Mouse (Mus musculus): Measurements from ENCODE around the gene Arntl. TPM values are rescaled to one million over a fixed set of nuclear protein-coding genes. Genes with fewer than 3 reads are reported as not detected.

Arntl gene
- 23.5 and 29.9 TPM in 2 replicates for total RNA-seq (2014; rRNA removed)
- 19.8 and 22.2 TPM in 2 replicates for polyA plus RNA-seq (2015; fragmentation: Nextera tagmentation; extraction: Ambion mirVana)

GRCm38 (mm10) chr7:113206644-113207470, at the start of gene Arntl:
Arntl (plus strand) TSS chr7:113207465.
- Histone ChIP-seq H3K4me3 (ENCODE audit: low read length) (peak within 1 kb of the TSS; percentile 96), H3K27me3 (ENCODE audit: insufficient read depth, low read length) (no peaks in the 10 kb centered on the region), H3K9me3 (ENCODE audit: low read length) (no peaks in the 10 kb centered on the region), H3K4me1 (ENCODE audit: insufficient read depth, low read length) (peaks cover 32% of the 10 kb centered on the region), H3K4me2 (ENCODE audit: low read depth, low read length) (peak within 1 kb of the TSS; percentile 80), H3K9ac (replicated peaks; ENCODE audit: low read length) (peak within 1 kb of the TSS; percentile 89), H3K27ac (peak within 1 kb of the TSS; percentile 96), H3K36me3 (ENCODE audit: insufficient read depth, low read length) (no peaks in the 10 kb centered on the region)
- peak; percentile 9 for TF ChIP-seq CTCF (IDR thresholded peaks at IDR 0.05; ENCODE audit: low read depth)
- WGBS = under 1% methylated on average over 51 of the region's 52 CpGs
- peak; percentile 99 for DNase-seq (ENCODE audit: low spot score)
- ATAC-seq = peak; percentile 98

- no peaks in the 10 kb centered on the region for H3K27me3 ChIP-seq (ENCODE audit: insufficient read depth, low read length)
- TF ChIP-seq CTCF (IDR thresholded peaks at IDR 0.05; ENCODE audit: low read depth) = no peak
- ATAC-seq (no peak), DNase-seq (ENCODE audit: low spot score) (no peak)
- H3K4me2 ChIP-seq (ENCODE audit: low read depth, low read length) = no peak overlapping the region
- H3K36me3 ChIP-seq (ENCODE audit: insufficient read depth, low read length) = no peaks in the 10 kb centered on the region
- no peak overlapping the region for H3K9ac ChIP-seq (replicated peaks; ENCODE audit: low read length)
- H3K4me1 ChIP-seq (ENCODE audit: insufficient read depth, low read length) = peaks cover 10% of the 10 kb centered on the region; the same call in 1 of the 2 replicates
- no peak overlapping the region for H3K27ac ChIP-seq
- whole genome bisulfite sequencing = 92% methylated on average over 8 of the region's 8 CpGs
- no peak overlapping the region for H3K4me3 ChIP-seq (ENCODE audit: low read length)
- no peaks in the 10 kb centered on the region for H3K9me3 ChIP-seq (ENCODE audit: low read length)
These were observed 46.1 kb upstream of the Arntl start for GRCm38 (mm10) chr7:113161077-113161698.

GRCm38 (mm10) chr7:113164719-113165118, 42.5 kb upstream of the Arntl start:
- no peak overlapping the region for H3K4me3 ChIP-seq (ENCODE audit: low read length)
- DNase-seq (ENCODE audit: low spot score) (no peak), ATAC-seq (no peak)
- H3K27ac ChIP-seq = no peak overlapping the region
- H3K9ac ChIP-seq (replicated peaks; ENCODE audit: low read length) = no peak overlapping the region
- H3K4me2 ChIP-seq (ENCODE audit: low read depth, low read length) = no peak overlapping the region
- H3K27me3 ChIP-seq (ENCODE audit: insufficient read depth, low read length) = no peaks in the 10 kb centered on the region
- H3K4me1 ChIP-seq (ENCODE audit: insufficient read depth, low read length) = no peaks in the 10 kb centered on the region
- 65% methylated on average over 4 of the region's 4 CpGs for WGBS
- H3K36me3 ChIP-seq (ENCODE audit: insufficient read depth, low read length) = no peaks in the 10 kb centered on the region
- no peaks in the 10 kb centered on the region for H3K9me3 ChIP-seq (ENCODE audit: low read length)
- no peak for TF ChIP-seq CTCF (IDR thresholded peaks at IDR 0.05; ENCODE audit: low read depth)

GRCm38 (mm10) chr7:113167092-113167491, 40.2 kb upstream of the Arntl start:
- Histone ChIP-seq H3K9me3 (ENCODE audit: low read length) (no peaks in the 10 kb centered on the region), H3K4me1 (ENCODE audit: insufficient read depth, low read length) (no peaks in the 10 kb centered on the region), H3K27ac (no peak overlapping the region), H3K4me3 (ENCODE audit: low read length) (no peak overlapping the region), H3K36me3 (ENCODE audit: insufficient read depth, low read length) (no peaks in the 10 kb centered on the region), H3K4me2 (ENCODE audit: low read depth, low read length) (no peak overlapping the region), H3K27me3 (ENCODE audit: insufficient read depth, low read length) (no peaks in the 10 kb centered on the region), H3K9ac (replicated peaks; ENCODE audit: low read length) (no peak overlapping the region)
- TF ChIP-seq CTCF (IDR thresholded peaks at IDR 0.05; ENCODE audit: low read depth) = peak; percentile 83
- DNase-seq (ENCODE audit: low spot score) (peak; percentile 80), ATAC-seq (peak; percentile 49; the same call in 1 of the 2 replicates)
- 37% methylated on average over 8 of the region's 8 CpGs for WGBS

- Histone ChIP-seq H3K4me1 (ENCODE audit: insufficient read depth, low read length) (no peaks in the 10 kb centered on the region), H3K4me3 (ENCODE audit: low read length) (no peak overlapping the region), H3K9me3 (ENCODE audit: low read length) (no peaks in the 10 kb centered on the region), H3K27ac (no peak overlapping the region), H3K36me3 (ENCODE audit: insufficient read depth, low read length) (no peaks in the 10 kb centered on the region), H3K9ac (replicated peaks; ENCODE audit: low read length) (no peak overlapping the region), H3K4me2 (ENCODE audit: low read depth, low read length) (no peak overlapping the region), H3K27me3 (ENCODE audit: insufficient read depth, low read length) (no peaks in the 10 kb centered on the region)
- TF ChIP-seq CTCF (IDR thresholded peaks at IDR 0.05; ENCODE audit: low read depth) = no peak
- WGBS = 82% methylated on average over 8 of the region's 8 CpGs
- no peak for DNase-seq (ENCODE audit: low spot score)
- no peak for ATAC-seq
These were observed 38.7 kb upstream of the Arntl start for GRCm38 (mm10) chr7:113168609-113169008.

GRCm38 (mm10) chr7:113172425-113172824, 34.8 kb upstream of the Arntl start:
- Histone ChIP-seq H3K9ac (replicated peaks; ENCODE audit: low read length) (no peak overlapping the region), H3K9me3 (ENCODE audit: low read length) (no peaks in the 10 kb centered on the region), H3K4me2 (ENCODE audit: low read depth, low read length) (no peak overlapping the region), H3K4me1 (ENCODE audit: insufficient read depth, low read length) (no peaks in the 10 kb centered on the region), H3K4me3 (ENCODE audit: low read length) (no peak overlapping the region), H3K27ac (no peak overlapping the region), H3K36me3 (ENCODE audit: insufficient read depth, low read length) (no peaks in the 10 kb centered on the region), H3K27me3 (ENCODE audit: insufficient read depth, low read length) (no peaks in the 10 kb centered on the region)
- 66% methylated on average over 2 of the region's 2 CpGs for WGBS
- DNase-seq (ENCODE audit: low spot score) = no peak
- no peak for ATAC-seq
- TF ChIP-seq CTCF (IDR thresholded peaks at IDR 0.05; ENCODE audit: low read depth) = no peak
